Mouse (Mus musculus) kidney, adult 2 months (tissue): ENCODE measurements around the gene Smarca2.

Experiments used
- CTCF ChIP-seq: fragments of 200-500 bp; conservative IDR thresholded peaks from 2 replicates; pipeline ENCODE4 v1.5.1; 2011; ENCODE audit warnings: low read depth, mild to moderate bottlenecking, control low read depth, low read length, moderate library complexity, mixed read lengths; ENCODE audit not compliant: insufficient read depth, insufficient read length
- POLR2A ChIP-seq: fragments of 200-500 bp; IDR thresholded peaks from one replicate; pipeline ENCODE4 v1.6.1; 2011; ENCODE audit warnings: low read depth, low read length, control low read depth

DNA sequence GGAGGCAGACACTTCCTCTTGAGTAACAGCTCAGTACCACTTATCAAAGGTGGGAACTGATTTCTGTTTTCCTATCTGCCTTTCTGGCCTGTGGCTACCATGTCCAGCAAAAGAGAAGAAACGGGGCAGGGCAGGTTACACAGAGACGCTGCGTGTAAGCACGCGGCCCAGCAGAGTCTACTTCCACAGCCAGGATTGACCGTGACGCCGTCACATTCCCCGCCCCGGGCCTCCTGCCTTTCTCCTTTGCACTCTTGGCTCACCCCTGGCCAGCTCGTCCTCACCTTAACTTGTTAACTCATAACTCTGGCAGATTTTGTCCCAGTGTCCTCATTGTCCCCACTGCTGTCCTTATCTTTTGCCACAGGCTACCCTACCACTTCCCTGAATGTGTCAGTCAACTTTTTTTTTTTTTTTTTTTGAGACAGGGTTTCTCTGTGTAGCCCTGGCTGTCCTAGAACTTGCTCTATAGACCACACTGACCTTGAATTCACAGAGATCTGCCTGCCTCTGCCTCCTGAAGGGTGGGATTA lies 167.3 kb downstream of the Smarca2 start:
- TF ChIP-seq POLR2A (no peak), CTCF (no peak)
